Mouse (Mus musculus) limb, embryonic 15.5 days (tissue): Measurements from ENCODE around the gene Cacna1c. TPM values are rescaled to one million over a fixed set of nuclear protein-coding genes. Genes with fewer than 3 reads are reported as not detected.
A peak's percentile ranks its signal among the peaks of the same experiment; 100 is the strongest.

ENCODE experiments used
- ATAC-seq: fragments of 200-750 bp; cut with Nextera tagmentation; 2 replicates; pipeline ENCODE4 v1.8.0; 2017; ENCODE audit warnings: low read depth, moderate TSS enrichment; ENCODE audit not compliant: insufficient number of reproducible peaks, low FRiP score, low TSS enrichment
- H3K27ac ChIP-seq: fragments of 300-500 bp; sonication (generic); 2 replicates; pipeline ENCODE4 v1.5.1; 2015; ENCODE audit warnings: moderate library complexity, mild to moderate bottlenecking, inconsistent platforms
- H3K27me3 ChIP-seq: fragments of 300-500 bp; sonication (generic); 2 replicates; pipeline ENCODE4 v1.6.1; 2015; ENCODE audit warnings: inconsistent platforms
- H3K36me3 ChIP-seq: fragments of 300-500 bp; sonication (generic); 2 replicates; pipeline ENCODE4 v1.6.1; 2015; ENCODE audit warnings: inconsistent platforms
- H3K4me1 ChIP-seq: fragments of 300-500 bp; sonication (generic); 2 replicates; pipeline ENCODE4 v1.6.1; 2015; ENCODE audit warnings: inconsistent platforms
- H3K4me2 ChIP-seq: fragments of 300-500 bp; sonication (generic); 2 replicates; pipeline ENCODE4 v1.6.1; 2015; ENCODE audit warnings: mild to moderate bottlenecking, inconsistent platforms
- H3K4me3 ChIP-seq: fragments of 300-500 bp; sonication (generic); 2 replicates; pipeline ENCODE4 v1.5.1; 2015; ENCODE audit warnings: mild to moderate bottlenecking, inconsistent platforms
- H3K9ac ChIP-seq: fragments of 300-500 bp; sonication (generic); 2 replicates; pipeline ENCODE4 v1.6.1; 2015; ENCODE audit warnings: inconsistent platforms
- H3K9me3 ChIP-seq: fragments of 300-500 bp; sonication (generic); 2 replicates; pipeline ENCODE4 v1.6.1; 2016; ENCODE audit warnings: inconsistent platforms
- WGBS: fragments of 180-500 bp; shearing (Covaris S2); methylation state at CpG from one replicate; pipeline ENCODE4 v1.1.7; 2015; 5-methylcytosine and 5-hydroxymethylcytosine counted together
- polyA plus RNA-seq: library from polyadenylated mRNA; unstranded; fragments of >200 nt; fragmentation: Nextera tagmentation; extraction: Ambion mirVana; gene quantifications from 2 replicates; pipeline ENCODE4 v1.2.1, GENCODE M21; 2015

The Cacna1c gene
- polyA plus RNA-seq, 1 experiment from 2014 or later = 6.2 TPM

DNA sequence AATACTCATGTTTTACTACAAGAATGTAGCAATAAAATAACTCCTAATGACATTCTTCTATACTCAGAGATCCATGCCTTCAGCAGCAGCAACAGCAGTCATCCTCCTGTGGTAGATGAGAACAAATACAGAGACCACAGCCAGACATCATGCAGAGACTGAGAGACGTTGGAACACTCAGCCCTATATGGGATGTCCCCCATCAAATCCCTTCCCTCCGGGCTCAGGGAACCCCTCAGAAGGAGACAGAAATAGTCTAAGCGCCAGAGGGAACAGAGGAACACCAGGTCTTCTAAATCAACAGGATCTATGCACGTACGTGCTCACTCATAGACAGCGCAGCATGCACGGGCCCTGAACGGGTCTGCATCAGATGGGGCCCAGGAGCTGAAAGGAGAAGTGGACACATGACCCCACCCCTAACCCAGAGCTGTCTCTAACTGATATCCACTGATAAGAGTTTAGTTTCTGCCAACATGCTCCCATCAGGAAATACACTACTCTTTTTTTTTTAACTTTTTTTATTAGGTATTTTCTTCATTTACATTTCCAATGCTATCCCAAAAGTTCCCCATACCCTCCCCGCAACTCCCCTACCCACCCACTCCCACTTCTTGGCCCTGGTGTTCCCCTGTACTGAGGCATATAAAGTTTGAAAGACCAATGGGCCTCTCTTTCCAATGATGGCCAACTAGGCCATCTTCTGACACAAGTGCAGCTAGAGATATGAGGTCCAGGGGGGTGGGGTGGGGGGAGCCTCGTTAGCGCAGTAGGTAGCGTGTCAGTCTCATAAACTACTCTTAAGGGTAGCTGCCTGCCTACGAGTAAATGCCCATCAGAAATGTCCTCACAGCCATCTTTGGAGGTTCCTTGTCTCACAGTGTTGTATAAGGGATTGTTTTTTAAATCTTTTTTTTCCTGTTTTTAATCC, 182.8 kb downstream of the Cacna1c start:
- Histone ChIP-seq H3K9me3 (no peaks in the 10 kb centered on the region), H3K27me3 (no peaks in the 10 kb centered on the region), H3K36me3 (no peaks in the 10 kb centered on the region), H3K9ac (no peak overlapping the region), H3K4me2 (no peak overlapping the region), H3K4me3 (no peak overlapping the region), H3K27ac (no peak overlapping the region), H3K4me1 (peaks cover 35% of the 10 kb centered on the region)
- WGBS = 81% methylated on average over 13 of the region's 13 CpGs
- ATAC-seq = no peak

DNA sequence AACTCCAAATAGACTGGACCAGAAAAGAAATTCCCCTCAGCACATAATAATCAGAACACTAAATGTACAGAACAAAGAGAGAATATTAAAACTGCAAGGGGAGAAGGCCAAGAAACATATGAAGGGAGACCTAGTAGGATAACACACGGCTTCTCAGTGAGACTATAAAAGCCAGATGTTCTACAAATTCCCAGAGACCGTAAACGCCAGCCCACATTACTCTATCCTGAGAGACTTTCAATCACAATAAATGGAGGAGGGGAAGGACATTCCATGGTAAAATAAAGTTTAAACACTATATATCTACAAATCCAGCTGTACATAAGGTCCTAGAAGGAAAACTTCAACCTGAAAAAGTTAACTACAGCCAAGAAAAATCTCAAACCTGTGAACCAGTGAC, 185.3 kb downstream of the Cacna1c start:
- ATAC-seq = peak; percentile 86

GRCm38 (mm10) chr6:119009526-119009925, 186.7 kb downstream of the Cacna1c start:
- peaks cover 16% of the 10 kb centered on the region for H3K4me1 ChIP-seq
- ATAC-seq = no peak
- no peaks in the 10 kb centered on the region for H3K9me3 ChIP-seq
- no peak overlapping the region for H3K4me3 ChIP-seq
- H3K27me3 ChIP-seq = no peaks in the 10 kb centered on the region
- H3K36me3 ChIP-seq = no peaks in the 10 kb centered on the region
- no peak overlapping the region for H3K9ac ChIP-seq
- H3K27ac ChIP-seq = peak overlapping the region; percentile 64
- 75% methylated on average over 7 of the region's 7 CpGs for WGBS
- H3K4me2 ChIP-seq = no peak overlapping the region

More for the DNA sequence above, 185.3 kb downstream of the Cacna1c start:
- Histone ChIP-seq H3K9me3 (no peaks in the 10 kb centered on the region), H3K4me3 (no peak overlapping the region), H3K9ac (no peak overlapping the region), H3K4me2 (no peak overlapping the region), H3K27me3 (no peaks in the 10 kb centered on the region), H3K4me1 (peaks cover 21% of the 10 kb centered on the region), H3K36me3 (no peaks in the 10 kb centered on the region), H3K27ac (no peak overlapping the region)
- WGBS = 26% methylated on average over 3 of the region's 3 CpGs

- H3K27me3 ChIP-seq = no peaks in the 10 kb centered on the region
These were observed 187.5 kb downstream of the Cacna1c start for GRCm38 (mm10) chr6:119008638-119009166.

GRCm38 (mm10) chr6:119004596-119004995, 191.6 kb downstream of the Cacna1c start:
- WGBS = 91% methylated on average over 5 of the region's 5 CpGs
- H3K36me3 ChIP-seq = no peaks in the 10 kb centered on the region

More at GRCm38 (mm10) chr6:119008638-119009166, 187.5 kb downstream of the Cacna1c start:
- no peak for ATAC-seq
- H3K9me3 ChIP-seq = no peaks in the 10 kb centered on the region
- WGBS = 78% methylated on average over 7 of the region's 7 CpGs
- peaks cover 16% of the 10 kb centered on the region for H3K4me1 ChIP-seq
- H3K9ac ChIP-seq = no peak overlapping the region
- no peak overlapping the region for H3K27ac ChIP-seq
- H3K4me2 ChIP-seq = no peak overlapping the region
- H3K36me3 ChIP-seq = no peaks in the 10 kb centered on the region
- H3K4me3 ChIP-seq = no peak overlapping the region

DNA sequence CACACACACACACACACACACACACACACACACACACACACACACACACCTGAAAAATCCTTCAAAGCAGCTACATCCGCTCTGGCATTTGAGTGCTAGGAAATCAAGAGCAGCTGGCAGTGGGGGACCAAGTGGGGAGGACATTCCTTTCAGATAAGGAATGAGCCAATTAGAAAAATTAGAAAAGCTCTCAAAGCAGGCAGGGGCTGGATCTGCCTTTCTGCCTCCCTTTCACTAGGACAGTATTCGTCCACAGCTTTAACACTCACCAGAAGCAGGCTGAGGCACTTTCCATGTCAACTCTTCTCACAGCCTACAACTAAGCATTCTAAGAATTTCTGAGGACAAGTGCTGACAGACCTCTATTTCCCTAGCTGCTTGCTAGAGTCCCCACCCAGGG, 194.8 kb downstream of the Cacna1c start:
- no peak for ATAC-seq
- WGBS = 22% methylated on average over 2 of the region's 2 CpGs
- Histone ChIP-seq H3K27ac (no peak overlapping the region), H3K9ac (no peak overlapping the region), H3K27me3 (no peaks in the 10 kb centered on the region), H3K4me1 (peaks cover 5% of the 10 kb centered on the region), H3K4me2 (no peak overlapping the region), H3K36me3 (no peaks in the 10 kb centered on the region), H3K9me3 (no peaks in the 10 kb centered on the region), H3K4me3 (no peak overlapping the region)

More at GRCm38 (mm10) chr6:119004596-119004995, 191.6 kb downstream of the Cacna1c start:
- H3K9me3 ChIP-seq = no peaks in the 10 kb centered on the region
- H3K4me1 ChIP-seq = peaks cover 15% of the 10 kb centered on the region
- ATAC-seq = no peak
- no peak overlapping the region for H3K27ac ChIP-seq
- no peak overlapping the region for H3K4me3 ChIP-seq
- H3K4me2 ChIP-seq = no peak overlapping the region
- no peaks in the 10 kb centered on the region for H3K27me3 ChIP-seq
- no peak overlapping the region for H3K9ac ChIP-seq

DNA sequence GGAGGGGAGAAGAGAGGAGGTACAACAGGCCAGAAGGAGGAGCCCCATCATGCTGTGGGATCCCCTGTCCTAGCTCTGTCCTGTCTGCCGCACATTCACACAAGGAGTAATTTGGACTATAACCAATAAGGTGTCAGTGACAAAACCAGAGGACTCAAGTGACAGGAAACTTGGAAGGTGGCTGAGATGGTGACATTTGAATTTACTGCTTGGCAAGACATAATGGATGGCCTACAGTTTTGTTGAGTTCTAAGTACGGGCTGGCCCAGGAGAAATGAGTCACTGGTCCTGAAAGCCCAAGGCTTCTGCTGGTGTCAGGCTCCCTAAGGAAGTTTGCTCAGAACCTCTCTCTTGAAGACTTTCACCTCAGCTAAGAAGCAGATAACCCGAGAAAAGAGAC, 196.0 kb downstream of the Cacna1c start:
- Histone ChIP-seq H3K36me3 (no peaks in the 10 kb centered on the region), H3K4me1 (peaks cover 5% of the 10 kb centered on the region), H3K4me3 (no peak overlapping the region), H3K27me3 (no peaks in the 10 kb centered on the region), H3K4me2 (no peak overlapping the region), H3K27ac (no peak overlapping the region), H3K9me3 (no peaks in the 10 kb centered on the region), H3K9ac (no peak overlapping the region)
- no peak for ATAC-seq
- WGBS = 50% methylated on average over 3 of the region's 3 CpGs

GRCm38 (mm10) chr6:118999329-118999875, 196.8 kb downstream of the Cacna1c start:
- Histone ChIP-seq H3K36me3 (no peaks in the 10 kb centered on the region), H3K4me1 (peaks cover 5% of the 10 kb centered on the region), H3K4me2 (no peak overlapping the region), H3K9me3 (no peaks in the 10 kb centered on the region), H3K27ac (no peak overlapping the region), H3K9ac (no peak overlapping the region), H3K27me3 (no peaks in the 10 kb centered on the region), H3K4me3 (no peak overlapping the region)
- 91% methylated on average over 2 of the region's 2 CpGs for WGBS
- ATAC-seq = 0 out of 2 replicates have a peak, but pooled peaks have one; percentile 40

- no peak for ATAC-seq
- Histone ChIP-seq H3K9me3 (no peaks in the 10 kb centered on the region), H3K9ac (no peak overlapping the region), H3K4me3 (no peak overlapping the region), H3K27me3 (no peaks in the 10 kb centered on the region), H3K27ac (no peak overlapping the region), H3K4me2 (no peak overlapping the region), H3K4me1 (peaks cover 5% of the 10 kb centered on the region), H3K36me3 (no peaks in the 10 kb centered on the region)
- 92% methylated on average over 4 of the region's 4 CpGs for WGBS
These were observed 198.8 kb downstream of the Cacna1c start for GRCm38 (mm10) chr6:118997397-118997796.

DNA sequence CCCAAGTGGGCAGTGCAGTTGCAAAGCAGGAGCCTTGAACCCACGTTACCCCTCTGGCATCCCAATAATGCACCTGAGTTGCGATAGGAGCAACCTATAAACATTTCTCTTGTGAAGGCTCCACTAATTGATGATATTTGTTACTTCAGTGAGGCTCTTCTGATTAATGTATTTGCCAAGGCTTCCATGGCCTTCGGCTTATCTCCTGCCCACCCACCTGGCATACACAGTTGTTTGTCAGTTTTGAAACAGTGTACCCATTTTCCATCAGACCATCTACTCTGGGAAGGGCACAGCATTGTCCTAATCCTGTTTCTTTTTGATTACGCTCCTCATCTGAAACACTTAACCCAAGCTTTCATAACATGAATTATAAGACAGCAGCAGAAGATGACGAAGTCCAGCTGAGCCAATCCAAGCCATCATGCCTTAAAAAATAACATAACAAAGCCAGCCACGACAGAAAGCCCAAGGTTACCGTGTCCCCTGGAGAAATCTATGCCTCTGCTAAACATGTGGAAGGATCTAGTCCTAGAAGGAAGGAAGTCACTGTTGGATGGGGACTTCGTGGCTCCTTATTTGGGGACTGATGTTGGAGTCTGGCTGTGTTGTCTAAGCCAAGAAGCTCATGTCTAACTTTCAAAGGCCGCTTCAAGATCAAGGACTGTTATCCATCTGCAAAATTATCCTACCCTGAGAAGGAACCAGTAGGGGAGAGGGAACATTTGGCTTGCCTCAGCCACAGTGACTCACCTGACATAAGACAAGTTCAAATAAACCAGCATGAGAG, 201.8 kb downstream of the Cacna1c start:
- WGBS = 90% methylated on average over 9 of the region's 9 CpGs
- ATAC-seq = no peak
- H3K9me3 ChIP-seq = no peaks in the 10 kb centered on the region
- no peak overlapping the region for H3K9ac ChIP-seq
- no peak overlapping the region for H3K27ac ChIP-seq
- H3K36me3 ChIP-seq = no peaks in the 10 kb centered on the region
- H3K4me2 ChIP-seq = no peak overlapping the region
- H3K4me1 ChIP-seq = peaks cover 5% of the 10 kb centered on the region; the same call in 1 of the 2 replicates
- H3K27me3 ChIP-seq = no peaks in the 10 kb centered on the region
- no peak overlapping the region for H3K4me3 ChIP-seq

GRCm38 (mm10) chr6:118992391-118992790, 203.8 kb downstream of the Cacna1c start:
- Histone ChIP-seq H3K9ac (no peak overlapping the region), H3K27me3 (no peaks in the 10 kb centered on the region), H3K27ac (no peak overlapping the region), H3K4me3 (no peak overlapping the region), H3K4me1 (peaks cover 7% of the 10 kb centered on the region; the same call in 1 of the 2 replicates), H3K9me3 (no peaks in the 10 kb centered on the region), H3K4me2 (no peak overlapping the region), H3K36me3 (no peaks in the 10 kb centered on the region)
- no peak for ATAC-seq
- WGBS = 72% methylated on average over 6 of the region's 6 CpGs
